Mouse (Mus musculus) layer of hippocampus, postnatal 36 days (tissue): Measurements from ENCODE around the gene Adgrl2. TPM values are rescaled to one million over a fixed set of nuclear protein-coding genes. Genes with fewer than 3 reads are reported as not detected.

ENCODE experiments used
- DNase-seq, 2 experiments: peaks; one replicate each; pipeline ENCODE4 v3.0.0; 2022
- total RNA-seq, 2 experiments: library from RNA; stranded (reverse); gene quantifications; 2 replicates each; pipeline ENCODE4 v1.2.3; 2021

The Adgrl2 gene
- total RNA-seq, 2 experiments from 2014 or later = 59.1 to 61.5 TPM

DNA sequence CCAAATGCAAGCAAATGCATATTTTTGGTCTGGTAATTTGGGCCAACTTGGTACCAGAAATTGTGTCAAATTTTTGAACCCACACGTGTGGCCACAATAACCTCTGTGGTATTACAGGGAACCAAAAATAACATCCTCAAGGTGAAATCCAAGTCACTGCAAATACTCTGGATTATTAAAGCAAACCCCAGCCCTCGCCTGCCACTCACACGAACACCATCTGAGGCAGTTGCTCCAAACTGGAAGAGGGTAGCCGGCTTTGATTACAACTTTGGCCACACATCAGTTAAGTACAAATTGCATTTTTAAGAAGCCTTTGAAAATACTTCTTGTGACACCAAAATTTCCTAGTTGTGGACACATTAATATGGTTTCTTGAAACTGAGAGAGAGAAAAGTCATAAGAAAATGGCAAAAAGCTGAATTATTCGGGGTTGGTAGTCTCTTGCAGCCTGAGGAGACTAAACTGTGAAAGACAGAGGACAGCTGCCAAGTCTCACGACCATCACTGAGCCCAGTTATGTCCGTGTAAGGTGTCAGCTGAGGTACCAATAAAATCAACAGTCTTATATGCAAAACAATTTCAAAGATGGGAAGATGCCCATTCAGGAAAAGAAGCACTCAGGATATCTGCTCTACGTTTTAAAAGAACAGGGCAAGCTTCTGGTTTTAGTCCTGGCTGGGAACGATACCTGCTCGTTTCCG, 18.3 kb downstream of the Adgrl2 start:
- DNase-seq = no peak

DNA sequence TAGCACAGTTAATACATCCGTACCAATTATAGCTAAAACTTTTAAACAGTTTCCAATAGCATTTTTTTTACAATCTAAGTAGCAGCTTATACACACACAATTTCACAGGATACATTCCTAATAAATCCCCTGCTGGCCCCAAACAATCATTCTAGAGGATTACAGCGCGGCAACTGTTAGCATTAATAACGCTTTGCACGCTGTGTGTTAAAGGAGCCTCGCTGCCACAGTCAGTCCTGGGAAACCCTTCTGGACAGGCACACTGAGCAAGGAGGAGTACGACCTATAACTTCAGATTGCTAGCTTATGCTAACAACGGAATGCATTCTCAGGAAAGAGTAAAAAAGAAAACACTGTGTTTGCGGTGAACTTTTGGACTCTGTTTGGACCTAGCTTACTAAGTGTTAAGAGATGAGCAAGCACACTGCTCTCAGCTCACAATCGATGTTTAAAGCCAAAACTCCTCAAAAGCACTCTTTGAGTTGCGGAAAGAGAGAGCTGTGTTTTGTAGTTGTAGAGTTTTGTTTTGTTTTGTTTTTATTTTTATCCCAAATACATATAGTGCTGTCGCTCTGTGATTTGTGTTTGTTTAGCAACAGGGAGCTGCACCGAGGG, 25.3 kb downstream of the Adgrl2 start:
- DNase-seq = no peak

DNA sequence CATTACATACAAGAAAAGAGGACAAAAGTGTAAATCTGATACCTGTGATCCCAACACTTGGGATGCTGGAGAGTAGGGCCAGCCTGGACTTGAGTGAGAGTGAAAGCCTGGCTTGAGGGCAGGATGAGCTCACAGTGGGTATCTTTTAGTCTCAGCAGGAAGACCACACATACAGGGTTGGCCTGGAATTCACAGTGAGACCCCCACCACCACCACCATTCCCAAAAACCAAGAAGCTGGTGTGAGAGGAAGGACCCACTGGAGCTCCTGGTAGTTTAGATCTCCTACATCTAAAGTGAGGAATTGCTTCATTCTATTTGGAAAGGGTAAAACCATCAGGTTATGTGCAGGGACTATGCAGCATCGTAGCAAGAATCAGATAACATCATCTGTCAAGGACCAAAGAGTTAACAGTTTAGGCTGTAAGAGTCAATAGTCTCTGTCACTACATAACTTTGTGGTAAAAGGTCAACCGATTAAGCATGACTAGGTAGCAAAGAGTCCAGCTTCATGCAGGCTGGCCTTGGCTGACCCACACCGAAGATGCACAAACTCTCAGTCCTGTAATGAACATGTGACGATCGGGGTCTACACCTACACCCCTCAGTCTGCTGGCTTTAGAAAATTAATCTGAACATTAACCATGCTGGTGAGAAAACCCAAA, 26.8 kb downstream of the Adgrl2 start:
- DNase-seq = no peak

DNA sequence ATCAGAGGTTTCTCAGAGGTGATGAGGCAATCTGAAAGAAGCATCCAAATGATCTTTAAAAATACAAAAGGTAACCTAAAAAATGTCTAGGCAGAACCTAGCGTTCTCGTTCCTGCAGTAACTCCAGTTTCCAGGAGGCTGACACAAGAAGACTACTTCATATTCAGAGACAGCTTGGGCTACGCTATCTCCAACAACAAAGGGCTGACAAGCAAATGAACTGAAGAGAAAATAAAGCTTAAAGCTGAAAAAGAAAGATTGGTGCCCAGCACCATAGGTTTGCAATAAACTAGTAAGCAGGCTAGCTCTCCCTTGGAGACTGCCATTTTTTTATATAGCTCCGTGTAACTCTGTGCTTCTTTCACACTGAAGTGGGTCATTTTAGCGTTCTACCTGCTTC, 28.7 kb downstream of the Adgrl2 start:
- no peak for DNase-seq

DNA sequence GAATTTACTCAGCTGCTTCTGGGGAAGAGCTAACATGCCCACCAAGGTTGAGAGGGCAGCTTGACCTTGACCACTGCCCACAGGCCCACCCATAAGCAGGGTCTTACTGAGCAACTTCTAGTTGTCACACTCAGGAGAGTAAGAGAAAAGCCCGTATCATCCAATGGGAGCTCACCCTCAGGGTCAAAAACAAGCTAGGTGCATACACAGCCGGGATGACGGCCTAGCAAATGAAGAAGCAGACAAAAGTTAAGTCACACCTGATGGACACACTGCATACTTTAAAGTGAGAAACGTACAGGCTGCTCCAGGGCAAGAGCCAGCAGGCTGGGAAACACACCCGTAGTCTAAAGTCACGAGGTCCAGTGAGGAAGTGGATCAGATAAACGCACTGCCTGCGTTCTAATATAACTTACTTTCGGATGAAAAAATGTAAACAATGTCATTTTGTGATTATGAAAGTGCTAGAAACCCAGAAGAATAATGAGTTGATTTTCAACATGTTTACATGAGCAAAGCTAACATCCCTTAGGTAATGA, 29.5 kb downstream of the Adgrl2 start:
- DNase-seq = no peak

DNA sequence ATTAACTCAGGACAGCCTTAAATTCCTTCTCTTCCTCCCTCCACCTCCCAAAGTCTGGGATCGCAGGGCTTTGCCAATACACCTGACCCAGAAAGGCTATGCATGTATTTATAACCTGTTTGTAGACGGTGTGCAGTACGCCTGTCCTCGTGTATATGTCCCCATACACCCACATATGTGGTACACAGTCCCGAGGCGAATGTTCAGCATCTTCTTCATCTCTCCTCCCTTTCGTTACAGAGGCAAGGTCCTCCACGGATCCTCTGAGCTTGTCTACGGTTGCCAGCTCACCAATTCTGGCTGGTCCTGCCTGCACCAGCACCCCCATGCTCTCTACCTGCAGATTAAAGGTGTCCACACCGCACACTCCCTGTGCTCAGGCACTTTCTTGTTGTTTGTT, 30.1 kb downstream of the Adgrl2 start:
- no peak for DNase-seq

DNA sequence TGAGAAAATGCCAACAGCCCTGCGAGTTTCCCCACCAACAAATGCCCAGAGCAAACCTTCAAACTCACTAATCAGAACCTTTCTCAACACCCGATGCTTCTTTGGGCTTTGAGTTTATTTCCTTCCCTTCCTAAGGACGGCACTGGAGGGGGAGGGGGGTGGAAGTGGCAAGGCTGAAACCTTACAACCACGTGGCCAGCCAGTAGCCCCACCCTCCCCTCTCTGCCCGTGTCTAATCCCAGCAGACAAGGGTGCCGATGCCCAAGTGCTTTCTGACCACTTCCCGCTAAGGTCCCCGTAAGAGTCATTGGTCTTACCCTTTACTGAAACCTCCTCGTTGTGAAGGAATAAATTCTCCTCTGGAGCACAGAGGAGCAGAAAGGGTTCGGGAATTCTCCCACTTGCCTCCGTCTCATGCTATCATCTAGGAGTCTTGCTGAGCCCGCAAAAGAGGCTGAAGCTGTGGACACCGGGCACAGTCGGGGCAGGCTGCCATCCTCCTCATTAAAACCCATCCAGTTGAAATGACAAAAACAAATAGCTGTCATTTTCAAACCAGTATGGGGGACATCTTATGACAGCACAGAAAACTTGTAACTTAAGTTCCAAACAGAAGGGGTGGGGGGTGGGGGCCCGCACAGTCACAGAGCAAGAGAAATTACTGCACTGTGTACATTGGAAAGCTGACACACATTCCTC, 30.9 kb downstream of the Adgrl2 start:
- peak in 1 of 2 experiments; percentile 12 for DNase-seq

DNA sequence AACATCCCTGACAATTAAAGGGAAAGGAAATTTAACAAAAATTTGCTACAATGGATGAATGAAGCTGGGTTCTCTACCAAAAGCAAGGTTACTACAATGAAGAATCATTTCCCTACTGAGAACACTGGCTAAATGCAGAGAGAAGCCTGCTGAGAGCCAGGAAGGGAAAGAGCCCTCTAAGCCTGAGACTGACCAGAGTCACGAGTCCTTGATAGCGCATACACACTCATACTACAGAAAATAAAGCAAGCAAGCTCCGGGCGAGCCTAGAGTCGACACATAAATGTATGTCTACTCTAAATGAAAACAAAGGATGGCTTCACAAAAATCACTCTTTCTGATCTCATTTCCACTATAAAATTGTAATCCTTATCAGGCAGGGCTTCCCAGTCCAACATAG, 31.6 kb downstream of the Adgrl2 start:
- no peak for DNase-seq

DNA sequence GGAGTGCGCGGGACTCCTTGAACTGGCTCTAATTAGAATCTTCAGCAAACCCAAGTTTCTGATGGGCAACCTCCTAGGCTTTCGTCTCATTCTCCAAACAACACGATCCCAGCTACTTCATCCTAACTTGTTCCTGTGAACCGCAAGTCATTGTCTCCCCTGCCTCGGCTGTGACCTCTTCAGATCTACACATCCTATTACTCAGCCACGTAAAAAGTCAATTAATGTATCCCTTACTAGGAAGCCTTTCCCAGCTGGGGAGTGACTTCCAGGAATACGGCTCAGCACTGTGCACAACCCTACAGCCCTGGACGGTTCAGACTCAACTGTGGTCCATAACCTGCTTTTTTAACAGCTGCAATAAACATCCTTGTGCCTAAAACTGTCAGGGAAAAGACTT, 32.2 kb downstream of the Adgrl2 start:
- DNase-seq = no peak

DNA sequence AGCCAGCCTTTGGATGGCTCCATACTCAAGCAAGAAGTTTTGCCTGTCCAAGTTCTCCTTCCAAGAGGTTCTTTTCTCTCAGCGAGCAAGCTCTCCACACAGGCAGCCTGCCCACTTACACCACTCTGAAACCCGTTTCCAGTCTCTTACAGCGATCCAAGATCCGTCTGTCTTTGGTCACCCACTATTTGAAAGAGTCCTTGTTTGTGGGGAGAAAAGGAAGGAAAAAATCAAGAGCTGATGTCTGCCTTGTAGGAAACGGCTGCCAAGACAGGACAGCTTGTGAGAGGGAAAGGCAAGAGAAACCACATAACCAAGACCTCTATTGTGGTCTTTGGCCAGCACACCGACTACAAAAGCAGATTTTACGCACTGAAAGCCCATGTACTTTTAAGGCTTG, 33.5 kb downstream of the Adgrl2 start:
- DNase-seq = peak; percentile 7 to 15

DNA sequence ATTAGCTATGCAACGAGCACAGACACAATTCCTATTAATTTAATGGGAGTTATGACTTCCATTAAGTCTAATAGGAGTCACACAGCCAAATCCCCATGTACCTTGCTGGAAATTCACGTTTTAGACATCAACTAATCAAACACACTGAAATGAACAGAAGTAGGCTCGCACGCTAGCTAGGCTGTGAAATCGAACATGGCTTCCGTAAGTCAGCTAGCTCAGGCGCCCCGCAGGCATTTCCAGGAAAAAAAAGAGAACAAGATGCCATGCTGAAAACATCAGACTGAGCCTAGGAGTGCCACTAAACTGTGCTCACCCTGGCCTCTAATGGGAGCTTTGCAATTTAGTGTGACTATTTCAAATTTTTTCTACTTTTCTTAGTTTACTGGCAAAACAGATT, 40.6 kb downstream of the Adgrl2 start:
- DNase-seq = no peak

DNA sequence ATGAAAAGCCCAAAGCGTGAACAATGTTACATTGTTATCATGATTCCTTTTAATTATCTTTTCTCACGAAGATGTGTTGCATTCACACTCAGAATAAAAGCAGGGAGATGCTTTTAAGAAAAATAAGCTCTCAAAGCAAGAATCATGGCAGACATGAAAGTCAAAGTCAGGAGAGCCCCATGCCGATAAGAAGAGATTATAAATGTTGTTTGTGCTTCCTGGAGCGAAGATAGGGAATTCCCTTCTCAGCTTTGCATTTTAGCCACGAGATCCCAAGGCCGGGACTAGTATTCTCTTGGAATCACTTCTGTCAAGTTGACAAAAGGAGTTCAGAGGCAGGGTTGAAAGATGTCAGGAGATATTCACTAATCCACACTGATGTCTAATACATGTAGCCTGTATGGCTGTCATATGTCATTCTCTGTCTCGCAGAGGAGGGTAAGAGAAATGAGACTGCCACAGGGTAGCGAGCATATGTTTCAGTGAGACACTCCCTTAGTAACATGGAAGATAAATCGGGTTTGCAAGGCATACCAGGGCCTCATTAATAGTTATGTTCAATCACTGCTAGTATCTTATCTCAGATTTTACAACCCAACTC, 42.5 kb downstream of the Adgrl2 start:
- DNase-seq = no peak

DNA sequence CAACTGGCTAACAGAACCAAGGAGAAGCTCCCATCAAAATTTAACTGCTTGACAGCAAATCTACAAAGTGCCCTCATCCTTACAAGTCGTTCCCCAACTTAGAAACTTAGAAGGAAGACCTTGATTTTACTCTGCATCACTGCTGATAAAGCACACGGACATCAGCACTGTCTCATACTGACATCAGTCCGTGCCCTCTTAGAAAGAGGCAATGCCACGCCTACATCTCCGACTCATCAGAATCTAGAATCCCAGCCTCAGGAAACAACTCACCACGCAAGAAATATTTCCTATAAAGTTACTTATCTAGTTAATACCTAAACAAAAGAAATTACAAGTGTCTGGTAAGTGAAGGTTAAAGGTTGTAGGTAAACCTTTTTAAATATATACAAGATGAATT, 43.1 kb downstream of the Adgrl2 start:
- no peak for DNase-seq

DNA sequence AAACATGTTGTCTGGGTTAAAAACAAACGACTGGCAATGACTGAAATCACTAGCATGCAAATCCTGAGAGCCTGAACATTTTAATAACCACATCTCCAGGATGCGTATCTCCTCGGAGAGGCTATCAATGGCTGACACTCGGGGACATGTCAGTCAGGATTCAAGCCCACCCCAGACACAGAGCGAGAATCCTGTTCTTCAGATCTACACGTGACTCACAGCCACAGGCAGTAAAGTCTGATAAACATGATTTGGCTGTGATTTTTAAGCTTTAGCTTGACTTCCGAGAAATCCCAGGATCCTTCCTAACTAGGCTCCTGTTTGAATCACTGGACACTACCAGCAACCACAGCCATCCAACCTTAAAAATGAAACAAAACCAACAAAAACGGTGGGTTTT, 44.8 kb downstream of the Adgrl2 start:
- no peak for DNase-seq

DNA sequence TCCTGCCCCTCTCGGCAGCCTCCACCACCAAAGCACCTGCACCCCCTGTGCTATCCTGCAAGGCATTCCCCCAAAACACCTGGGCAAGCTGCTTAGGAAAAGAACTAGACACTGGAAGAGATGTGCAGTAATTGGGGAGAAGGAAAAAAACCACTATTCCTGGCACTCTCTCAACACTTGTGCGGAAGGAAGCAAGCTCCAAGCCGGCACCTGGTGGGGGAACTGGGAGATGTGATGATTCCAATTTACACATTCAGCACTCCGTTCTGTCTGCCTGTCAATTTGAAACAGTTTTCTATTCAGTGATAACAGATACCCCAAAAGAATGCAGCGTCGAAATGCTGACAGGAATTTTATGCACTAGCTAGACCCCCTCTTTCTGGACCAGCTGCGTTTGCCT, 50.9 kb downstream of the Adgrl2 start:
- no peak for DNase-seq

DNA sequence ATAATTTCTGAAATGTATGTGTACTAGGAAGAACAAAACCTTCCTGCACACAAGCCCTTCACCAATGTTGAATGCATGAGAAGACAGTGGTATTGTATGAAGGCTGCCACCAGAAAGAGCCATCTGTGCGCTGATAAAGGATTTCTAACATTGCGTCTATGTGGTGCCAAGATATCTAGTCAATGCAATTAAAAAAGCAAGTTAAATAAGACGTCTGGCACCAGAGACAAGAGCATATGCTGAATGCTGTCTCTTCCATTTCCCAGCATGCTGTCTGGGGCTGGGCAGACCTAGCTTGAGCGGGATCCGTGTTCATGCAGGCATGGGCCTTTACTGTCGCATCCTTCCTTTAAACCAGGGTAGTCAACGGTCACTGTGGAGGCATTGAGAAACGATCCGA, 55.3 kb downstream of the Adgrl2 start:
- peak in 1 of 2 experiments; percentile 14 for DNase-seq

DNA sequence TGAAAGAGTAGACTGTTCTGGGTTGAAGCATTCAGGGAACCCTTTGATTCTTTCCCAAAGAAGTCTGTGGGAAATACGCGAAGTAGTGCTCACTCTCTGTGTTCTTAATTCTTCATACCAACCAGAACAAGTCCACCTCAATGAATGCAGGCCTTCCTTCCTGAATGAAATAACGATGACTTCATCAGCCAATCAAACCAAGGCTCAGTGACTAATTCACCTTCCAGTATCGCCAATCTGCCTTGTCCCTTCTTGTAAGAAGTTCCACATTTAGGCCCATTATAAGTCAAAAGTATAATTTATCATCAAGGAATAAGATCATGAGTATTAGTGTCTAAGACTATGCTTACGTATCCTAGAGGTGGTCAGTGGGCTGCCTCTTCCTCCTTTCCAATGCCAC, 56.1 kb downstream of the Adgrl2 start:
- DNase-seq = no peak

DNA sequence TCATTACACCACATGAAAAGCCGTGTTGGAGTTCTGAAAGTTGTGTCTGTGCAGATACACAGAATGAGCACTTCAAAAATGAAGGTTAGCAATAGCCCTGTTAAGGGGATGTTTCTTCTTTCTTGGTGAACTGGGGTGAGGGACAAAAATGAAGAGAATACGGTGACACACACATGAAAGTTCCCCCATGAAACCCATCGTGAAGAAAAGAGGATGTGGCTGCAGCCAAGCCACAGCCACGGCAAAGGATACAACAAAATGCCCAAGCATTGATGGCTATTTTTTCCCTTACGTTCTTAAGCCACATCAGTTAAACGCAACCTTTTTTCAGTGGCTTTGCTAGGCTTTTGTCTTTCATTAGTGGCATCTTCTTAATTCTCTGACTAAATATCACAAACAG, 57.2 kb downstream of the Adgrl2 start:
- DNase-seq = no peak

DNA sequence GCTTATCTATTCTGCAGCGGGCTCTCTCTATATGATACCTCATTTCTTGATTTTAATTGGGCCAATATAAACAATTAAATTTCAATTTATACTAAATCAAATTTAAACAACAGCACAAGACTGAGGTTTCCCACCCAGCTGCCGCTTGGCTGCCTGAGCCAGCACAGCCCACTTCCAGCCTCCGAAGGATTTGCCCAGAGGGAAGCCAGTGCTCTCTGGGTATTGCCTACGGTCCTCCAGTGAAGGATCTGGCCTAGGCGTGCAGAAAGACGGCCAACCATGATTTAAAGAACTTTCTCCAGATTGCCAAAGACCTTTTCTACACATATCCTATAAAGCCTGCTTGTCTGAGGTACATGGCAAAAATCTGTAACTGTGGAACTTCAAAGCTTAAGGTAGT, 59.4 kb downstream of the Adgrl2 start:
- no peak for DNase-seq

DNA sequence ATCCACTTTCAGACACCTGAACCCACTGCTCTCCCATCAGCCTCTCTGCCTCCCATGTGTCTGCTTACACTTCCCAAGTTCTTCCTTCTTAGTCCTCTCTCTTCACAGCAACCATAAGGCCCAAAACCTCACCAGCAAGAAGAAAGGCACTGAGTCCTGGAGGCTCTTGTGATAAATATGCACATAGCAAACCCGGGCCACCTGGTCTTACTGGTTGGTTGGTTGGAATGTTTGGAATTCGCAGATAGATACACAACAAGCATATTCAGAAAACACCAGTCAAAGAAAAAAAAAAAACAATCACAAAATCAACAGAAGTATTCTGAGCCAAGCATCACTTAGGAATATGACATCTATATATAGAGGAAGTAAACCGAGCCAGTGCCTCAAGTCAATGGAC, 64.0 kb downstream of the Adgrl2 start:
- DNase-seq = no peak

DNA sequence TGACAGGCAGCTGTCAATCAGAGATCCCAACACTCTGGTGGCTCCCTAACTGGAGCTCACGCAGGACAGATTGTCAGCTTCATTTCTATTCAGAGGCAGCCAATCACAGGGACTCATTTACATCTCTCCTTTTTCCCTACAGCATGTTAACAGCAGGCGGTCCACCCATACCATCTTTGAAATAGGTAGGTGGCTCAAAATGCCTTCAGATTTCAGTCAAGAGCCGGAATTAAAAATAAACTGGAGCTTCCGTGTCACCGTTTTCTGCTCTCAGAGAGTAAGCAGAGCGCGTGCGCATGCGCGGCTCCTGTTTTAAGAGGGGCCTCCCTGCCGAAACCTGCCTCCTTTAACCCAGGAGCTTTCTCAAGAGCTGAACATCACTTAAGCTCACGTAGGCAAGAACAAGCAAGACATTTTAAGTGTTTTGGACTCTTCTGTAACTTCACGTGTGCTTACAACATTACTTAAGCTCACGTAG, 67.7 kb downstream of the Adgrl2 start:
- DNase-seq = peak; percentile 37 to 44

DNA sequence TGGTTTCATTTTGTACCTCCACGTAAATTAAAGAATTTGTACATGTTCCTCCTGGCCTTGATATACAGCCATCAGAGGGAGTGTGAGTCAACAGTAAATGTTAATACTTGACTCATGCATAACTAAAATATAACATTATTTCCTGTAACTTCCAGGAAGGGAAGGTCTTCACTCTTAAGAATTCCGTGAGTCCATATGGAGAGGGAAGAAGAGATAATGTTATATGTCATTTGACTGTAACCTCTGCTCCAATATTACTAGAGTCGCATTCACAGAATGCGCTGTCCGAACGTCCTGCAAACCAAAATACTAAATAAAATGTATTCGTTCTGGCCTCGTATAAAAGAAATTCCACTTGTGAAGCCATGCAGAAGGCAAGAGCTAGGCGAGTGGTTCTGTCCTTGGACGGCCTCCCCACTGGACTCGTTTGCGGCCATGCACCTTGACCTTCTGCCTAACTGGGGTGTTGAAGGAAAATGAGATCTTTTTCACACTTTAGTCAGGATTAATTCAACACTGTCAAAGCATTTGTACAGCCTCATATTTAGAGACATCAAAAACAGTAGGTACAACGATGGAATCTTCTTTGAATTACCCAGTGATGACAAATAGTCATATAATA, 68.3 kb downstream of the Adgrl2 start:
- DNase-seq = no peak
